Mouse (Mus musculus) intestine, postnatal 0 days (tissue): ENCODE results near the gene Eef1akmt3. TPM values are rescaled to one million over a fixed set of nuclear protein-coding genes. Genes with fewer than 3 reads are reported as not detected.

Experiments used
- ATAC-seq: fragments of 200-750 bp; cut with Nextera tagmentation; 2 replicates; pipeline ENCODE4 v1.8.0; 2017; ENCODE audit warnings: mild to moderate bottlenecking, moderate TSS enrichment, moderate library complexity
- H3K27ac ChIP-seq: fragments of 300-500 bp; sonication (generic); 2 replicates; pipeline ENCODE4 v1.5.1; 2014; ENCODE audit warnings: mild to moderate bottlenecking, low read depth, low read length, moderate library complexity
- H3K27me3 ChIP-seq: fragments of 300-500 bp; sonication (generic); replicated peaks from 2 replicates; pipeline ENCODE4 v1.6.1; 2014; ENCODE audit warnings: low read length, mixed read lengths; ENCODE audit not compliant: control insufficient read depth, insufficient read depth
- H3K36me3 ChIP-seq: fragments of 300-500 bp; sonication (generic); 2 replicates; pipeline ENCODE4 v1.6.1; 2014; ENCODE audit warnings: mild to moderate bottlenecking, moderate library complexity; ENCODE audit not compliant: control insufficient read depth, insufficient read depth
- H3K4me1 ChIP-seq: fragments of 300-500 bp; sonication (generic); replicated peaks from 2 replicates; pipeline ENCODE4 v1.6.1; 2014; ENCODE audit warnings: antibody characterized with exemption, low read length, mixed read lengths; ENCODE audit not compliant: control insufficient read depth, insufficient read depth
- H3K4me2 ChIP-seq: fragments of 300-500 bp; sonication (generic); replicated peaks from 2 replicates; pipeline ENCODE4 v1.6.1; 2014; ENCODE audit warnings: low read depth, mild to moderate bottlenecking, moderate library complexity
- H3K4me3 ChIP-seq: fragments of 300-500 bp; sonication (generic); 2 replicates; pipeline ENCODE4 v1.5.1; 2014; ENCODE audit warnings: low read depth, low read length
- H3K9ac ChIP-seq: fragments of 300-500 bp; sonication (generic); 2 replicates; pipeline ENCODE4 v1.6.1; 2014; ENCODE audit warnings: mild to moderate bottlenecking, low read depth, low read length
- H3K9me3 ChIP-seq: fragments of 300-500 bp; sonication (generic); 2 replicates; pipeline ENCODE4 v1.6.1; 2016; ENCODE audit warnings: mixed run types; ENCODE audit not compliant: control insufficient read depth
- CTCF ChIP-seq: sonication (generic); IDR thresholded peaks from 2 replicates; pipeline ENCODE4 v1.5.1; 2016; ENCODE audit warnings: low read depth, mild to moderate bottlenecking, control low read depth, antibody characterized with exemption, moderate library complexity
- WGBS: fragments of 180-500 bp; shearing (Covaris S2); extraction: QIAGEN DNeasy Blood & Tissue Kit; methylation state at CpG from one replicate; pipeline ENCODE4 v1.1.7; 2014; 5-methylcytosine and 5-hydroxymethylcytosine counted together
- polyA plus RNA-seq: library from polyadenylated mRNA; unstranded; fragments of >200 nt; fragmentation: Nextera tagmentation; extraction: Ambion mirVana; gene quantifications from 2 replicates; pipeline ENCODE4 v1.2.1, GENCODE M21; 2015

The Eef1akmt3 gene
- polyA plus RNA-seq, 1 experiment from 2014 or later: 0.17 TPM

- WGBS: 45% methylated on average over 9 of the region's 9 CpGs
- Histone ChIP-seq H3K27me3 (peaks cover 9% of the 10 kb centered on the region), H3K9me3 (no peaks in the 10 kb centered on the region), H3K4me2 (peak overlapping the region; percentile 89), H3K4me1 (0 out of 2 replicates have a peak, but pooled peaks cover 8% of the 10 kb centered on the region), H3K9ac (no peak overlapping the region), H3K4me3 (peak overlapping the region; percentile 83), H3K36me3 (peaks cover 25% of the 10 kb centered on the region), H3K27ac (no peak overlapping the region)
- TF ChIP-seq CTCF: no peak
- ATAC-seq: no peak
These were observed 29.9 kb upstream of the Eef1akmt3 start for GRCm38 (mm10) chr10:127071203-127071602.

- Histone ChIP-seq H3K27ac (peak within 1 kb of the TSS; percentile 90), H3K9me3 (no peaks in the 10 kb centered on the region), H3K4me1 (0 out of 2 replicates have a peak, but pooled peaks cover 8% of the 10 kb centered on the region), H3K27me3 (peaks cover 2% of the 10 kb centered on the region; the same call in 1 of the 2 replicates), H3K9ac (peak within 1 kb of the TSS; percentile 68), H3K4me2 (peak within 1 kb of the TSS; percentile 89), H3K36me3 (peaks cover 31% of the 10 kb centered on the region), H3K4me3 (peak within 1 kb of the TSS; percentile 83)
- TF ChIP-seq CTCF: no peak
- 1% methylated on average over 36 of the region's 36 CpGs for whole genome bisulfite sequencing
- peak; percentile 82 for ATAC-seq
These were observed 29.1 kb upstream of the Eef1akmt3 start, which contains the start of gene Tspan31 for GRCm38 (mm10) chr10:127070190-127071121. Tspan31 (minus strand) TSS chr10:127070264.

GRCm38 (mm10) chr10:127069281-127070189 is 28.2 kb upstream of the Eef1akmt3 start:
- H3K9me3 ChIP-seq: no peaks in the 10 kb centered on the region
- ATAC-seq: peak; percentile 3; the same call in 1 of the 2 replicates
- H3K27me3 ChIP-seq: no peaks in the 10 kb centered on the region
- H3K4me1 ChIP-seq: 0 out of 2 replicates have a peak, but pooled peaks cover 8% of the 10 kb centered on the region
- WGBS: 5% methylated on average over 30 of the region's 30 CpGs
- peaks cover 35% of the 10 kb centered on the region for H3K36me3 ChIP-seq
- H3K9ac ChIP-seq: peak overlapping the region; percentile 68
- peak overlapping the region; percentile 89 for H3K4me2 ChIP-seq
- H3K4me3 ChIP-seq: peak overlapping the region; percentile 83
- H3K27ac ChIP-seq: peak overlapping the region; percentile 90
- no peak for TF ChIP-seq CTCF

GRCm38 (mm10) chr10:127068360-127069038 is 27.2 kb upstream of the Eef1akmt3 start:
- ATAC-seq: no peak
- H3K4me3 ChIP-seq: no peak overlapping the region
- H3K36me3 ChIP-seq: peaks cover 35% of the 10 kb centered on the region
- H3K9me3 ChIP-seq: no peaks in the 10 kb centered on the region
- TF ChIP-seq CTCF: no peak
- H3K9ac ChIP-seq: peak overlapping the region; percentile 13; the same call in 1 of the 2 replicates
- peak overlapping the region; percentile 90 for H3K27ac ChIP-seq
- H3K4me1 ChIP-seq: 0 out of 2 replicates have a peak, but pooled peaks cover 12% of the 10 kb centered on the region
- peak overlapping the region; percentile 89; the same call in 1 of the 2 replicates for H3K4me2 ChIP-seq
- no peaks in the 10 kb centered on the region for H3K27me3 ChIP-seq
- WGBS: 63% methylated on average over 9 of the region's 9 CpGs

- whole genome bisulfite sequencing: 79% methylated on average over 14 of the region's 14 CpGs
- peak overlapping the region; percentile 17 for H3K27ac ChIP-seq
These were observed 25.3 kb upstream of the Eef1akmt3 start for GRCm38 (mm10) chr10:127066519-127067018.

More at GRCm38 (mm10) chr10:127066519-127067018, 25.3 kb upstream of the Eef1akmt3 start:
- H3K36me3 ChIP-seq: peaks cover 35% of the 10 kb centered on the region
- ATAC-seq: no peak
- no peak overlapping the region for H3K4me3 ChIP-seq
- H3K27me3 ChIP-seq: no peaks in the 10 kb centered on the region
- TF ChIP-seq CTCF: no peak
- no peak overlapping the region for H3K9ac ChIP-seq
- no peak overlapping the region for H3K4me2 ChIP-seq
- no peaks in the 10 kb centered on the region for H3K9me3 ChIP-seq
- H3K4me1 ChIP-seq: 0 out of 2 replicates have a peak, but pooled peaks cover 12% of the 10 kb centered on the region
